Mouse (Mus musculus): ENCODE measurements around the gene Mettl21e. TPM values are rescaled to one million over a fixed set of nuclear protein-coding genes. Genes with fewer than 3 reads are reported as not detected.
A peak's percentile ranks its signal among the peaks of the same experiment; 100 is the strongest.
"Not testable (repeated sequence)": the region's sequence is repeated elsewhere in the genome, so short reads cannot be mapped to it uniquely, and the experiment has no call there.

Mettl21e gene
- 0.19 TPM in 1 of 2 replicates, not detected in the other for polyA plus RNA-seq (2015; fragmentation: Nextera tagmentation; extraction: Ambion mirVana)

DNA sequence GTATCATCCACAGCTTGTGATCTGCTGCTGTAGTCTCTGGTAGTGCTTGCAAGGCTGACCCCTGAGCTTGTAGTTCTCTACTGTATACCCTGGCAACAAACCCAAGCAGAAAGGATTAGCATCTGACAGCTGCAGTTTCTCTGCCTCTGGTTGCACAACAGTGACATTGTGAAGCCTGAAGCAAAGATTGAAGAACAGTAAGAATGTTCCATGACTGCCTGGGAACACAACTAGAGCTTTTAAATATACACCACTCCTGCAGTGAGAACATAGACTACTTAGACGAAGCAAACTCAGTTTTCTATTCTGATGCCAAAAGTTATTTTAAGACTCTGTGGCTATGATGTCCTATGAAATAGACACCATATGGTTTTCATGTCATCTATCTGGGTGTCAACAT lies at the start of gene Mettl21e:
Gene Mettl21e, minus strand, starts transcription at position 86 of the 400 bp plus-strand sequence.
- Histone ChIP-seq H3K9me3 (ENCODE audit: control insufficient read depth, low read length) (no peaks in the 10 kb centered on the region), H3K4me3 (ENCODE audit: low read length) (no peak within 1 kb of the TSS), H3K4me1 (ENCODE audit: control insufficient read depth, insufficient read depth, low read depth, low read length) (no peaks in the 10 kb centered on the region), H3K36me3 (ENCODE audit: control insufficient read depth, insufficient read depth, low read length) (no peaks in the 10 kb centered on the region), H3K9ac (ENCODE audit: low read depth, low read length) (no peak within 1 kb of the TSS), H3K27me3 (replicated peaks; ENCODE audit: control insufficient read depth, insufficient read depth, low read length) (no peaks in the 10 kb centered on the region), H3K27ac (ENCODE audit: low read depth, low read length) (no peak within 1 kb of the TSS), H3K4me2 (ENCODE audit: low read length) (no peak within 1 kb of the TSS)
- no peak for ATAC-seq
- whole genome bisulfite sequencing = 73% methylated on average over 1 of the region's 1 CpGs

DNA sequence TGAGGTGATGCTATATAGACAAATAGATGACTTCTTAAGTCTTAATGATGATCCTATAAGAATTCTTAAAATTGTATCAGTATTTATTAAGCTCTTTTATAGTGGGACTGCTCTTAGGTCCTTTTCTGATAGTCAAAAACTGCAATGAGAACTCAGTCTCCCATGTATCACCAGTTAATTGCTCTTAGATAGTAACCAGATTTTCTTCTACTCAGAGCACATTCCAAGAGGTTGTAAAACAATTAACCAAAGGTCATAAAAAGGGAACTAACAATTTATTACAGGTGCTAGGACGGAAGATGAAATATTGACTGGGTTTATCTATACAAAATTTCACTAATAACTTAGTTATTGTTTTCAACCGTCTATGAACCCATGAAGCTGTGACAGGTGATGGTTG lies 21.7 kb upstream of the Mettl21e start:
- not testable (repeated sequence) for H3K9me3 ChIP-seq (ENCODE audit: control insufficient read depth, low read length); H3K9ac ChIP-seq (ENCODE audit: low read depth, low read length); ATAC-seq; H3K27ac ChIP-seq (ENCODE audit: low read depth, low read length); H3K36me3 ChIP-seq (ENCODE audit: control insufficient read depth, insufficient read depth, low read length); H3K4me3 ChIP-seq (ENCODE audit: low read length); H3K27me3 ChIP-seq (replicated peaks; ENCODE audit: control insufficient read depth, insufficient read depth, low read length); H3K4me1 ChIP-seq (ENCODE audit: control insufficient read depth, insufficient read depth, low read depth, low read length); H3K4me2 ChIP-seq (ENCODE audit: low read length)
- WGBS = 87% methylated on average over 2 of the region's 2 CpGs

DNA sequence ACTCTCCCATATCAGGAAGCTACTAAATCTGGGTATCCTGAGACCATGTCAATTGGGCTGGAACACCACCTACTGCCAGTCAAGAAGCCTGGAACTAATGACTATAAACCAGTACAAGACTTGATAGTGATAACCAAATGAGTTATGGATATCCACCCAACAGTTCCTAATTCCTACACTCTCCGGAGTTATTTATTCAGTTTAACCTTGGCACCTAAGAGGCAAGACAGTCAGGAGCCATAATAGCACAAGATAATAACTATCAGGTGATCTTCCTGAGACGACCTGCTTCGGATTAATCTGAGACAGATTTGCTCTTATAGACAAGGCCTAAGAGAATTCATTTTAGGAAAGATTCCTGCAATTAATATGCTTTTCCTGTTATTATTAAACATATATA lies 21.2 kb upstream of the Mettl21e start:
- Histone ChIP-seq H3K9me3 (ENCODE audit: control insufficient read depth, low read length) (no peaks in the 10 kb centered on the region), H3K4me2 (ENCODE audit: low read length) (no peak overlapping the region), H3K4me1 (ENCODE audit: control insufficient read depth, insufficient read depth, low read depth, low read length) (no peaks in the 10 kb centered on the region), H3K9ac (ENCODE audit: low read depth, low read length) (no peak overlapping the region), H3K27me3 (replicated peaks; ENCODE audit: control insufficient read depth, insufficient read depth, low read length) (no peaks in the 10 kb centered on the region), H3K4me3 (ENCODE audit: low read length) (no peak overlapping the region), H3K36me3 (ENCODE audit: control insufficient read depth, insufficient read depth, low read length) (no peaks in the 10 kb centered on the region), H3K27ac (ENCODE audit: low read depth, low read length) (no peak overlapping the region)
- no peak for ATAC-seq
- 91% methylated on average over 3 of the region's 3 CpGs for WGBS

DNA sequence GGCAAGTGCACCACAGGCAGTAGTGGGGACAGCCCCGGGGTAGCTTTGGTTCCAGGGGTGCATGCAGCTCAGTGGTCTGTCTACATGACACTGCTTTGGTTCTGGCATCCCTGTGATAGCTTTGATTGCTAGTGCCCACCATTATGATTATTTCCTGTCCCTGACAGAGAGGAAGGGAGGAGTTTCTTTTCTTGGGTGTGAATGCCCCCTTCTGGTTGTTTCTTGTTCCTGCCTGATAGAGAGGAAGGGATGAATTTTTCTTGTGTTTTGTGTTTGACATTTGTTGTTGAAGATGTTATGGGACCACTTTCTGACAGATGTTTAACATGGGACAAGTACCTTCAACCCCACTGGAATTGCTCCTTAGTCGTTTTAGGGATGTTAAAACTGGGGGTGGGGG lies 18.5 kb upstream of the Mettl21e start:
- Histone ChIP-seq H3K4me2 (ENCODE audit: low read length) (no peak overlapping the region), H3K27me3 (replicated peaks; ENCODE audit: control insufficient read depth, insufficient read depth, low read length) (no peaks in the 10 kb centered on the region), H3K9me3 (ENCODE audit: control insufficient read depth, low read length) (no peaks in the 10 kb centered on the region), H3K4me3 (ENCODE audit: low read length) (no peak overlapping the region), H3K9ac (ENCODE audit: low read depth, low read length) (no peak overlapping the region), H3K36me3 (ENCODE audit: control insufficient read depth, insufficient read depth, low read length) (no peaks in the 10 kb centered on the region), H3K27ac (ENCODE audit: low read depth, low read length) (no peak overlapping the region), H3K4me1 (ENCODE audit: control insufficient read depth, insufficient read depth, low read depth, low read length) (no peaks in the 10 kb centered on the region)
- 84% methylated on average over 2 of the region's 2 CpGs for WGBS
- no peak for ATAC-seq

DNA sequence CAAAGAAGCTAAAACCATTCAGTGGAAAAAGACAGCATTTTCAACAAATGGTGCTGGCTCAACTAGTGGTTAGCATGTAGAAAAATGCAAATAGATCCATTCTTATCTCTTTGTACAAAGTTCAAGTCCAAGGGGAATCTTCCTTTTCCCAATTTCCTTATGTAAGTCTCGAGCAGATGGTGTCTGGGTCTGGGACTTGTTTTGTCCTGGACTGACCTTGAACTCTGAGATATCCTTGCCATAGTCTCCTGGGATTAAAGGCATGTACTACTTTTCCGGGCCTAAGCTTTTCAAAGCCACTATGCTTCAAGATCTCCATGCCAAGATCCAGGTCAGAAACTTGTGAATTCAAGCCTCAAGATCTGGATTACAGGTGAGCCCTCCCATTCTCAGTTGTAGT lies 16.6 kb upstream of the Mettl21e start:
- Histone ChIP-seq H3K9ac (ENCODE audit: low read depth, low read length) (no peak overlapping the region), H3K9me3 (ENCODE audit: control insufficient read depth, low read length) (no peaks in the 10 kb centered on the region), H3K27me3 (replicated peaks; ENCODE audit: control insufficient read depth, insufficient read depth, low read length) (no peaks in the 10 kb centered on the region), H3K4me3 (ENCODE audit: low read length) (no peak overlapping the region), H3K27ac (ENCODE audit: low read depth, low read length) (no peak overlapping the region), H3K4me1 (ENCODE audit: control insufficient read depth, insufficient read depth, low read depth, low read length) (no peaks in the 10 kb centered on the region), H3K4me2 (ENCODE audit: low read length) (no peak overlapping the region), H3K36me3 (ENCODE audit: control insufficient read depth, insufficient read depth, low read length) (no peaks in the 10 kb centered on the region)
- ATAC-seq = no peak
- 77% methylated on average over 2 of the region's 2 CpGs for WGBS

DNA sequence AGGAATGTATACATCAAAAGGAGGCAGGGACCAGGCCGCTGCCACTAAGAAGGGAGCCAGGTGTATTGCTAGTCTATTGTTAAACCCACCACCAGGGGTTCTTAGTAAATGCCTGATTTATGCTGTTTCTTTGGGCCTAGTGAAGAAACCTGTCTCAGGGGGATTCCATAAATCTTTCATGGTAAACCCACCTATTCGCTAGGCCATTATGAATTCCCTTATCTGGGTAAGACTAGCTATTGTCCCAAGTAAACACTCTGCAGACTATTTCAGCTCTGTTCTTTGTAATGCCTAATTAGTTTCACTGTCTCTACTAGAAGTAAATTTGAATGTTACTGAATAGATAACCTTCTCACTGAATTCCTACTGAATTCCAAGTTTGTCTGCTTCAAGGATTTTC lies 15.8 kb upstream of the Mettl21e start:
- not testable (repeated sequence) for ATAC-seq; H3K4me3 ChIP-seq (ENCODE audit: low read length); H3K4me2 ChIP-seq (ENCODE audit: low read length); H3K27ac ChIP-seq (ENCODE audit: low read depth, low read length); H3K4me1 ChIP-seq (ENCODE audit: control insufficient read depth, insufficient read depth, low read depth, low read length); H3K9me3 ChIP-seq (ENCODE audit: control insufficient read depth, low read length); H3K27me3 ChIP-seq (replicated peaks; ENCODE audit: control insufficient read depth, insufficient read depth, low read length); H3K9ac ChIP-seq (ENCODE audit: low read depth, low read length); H3K36me3 ChIP-seq (ENCODE audit: control insufficient read depth, insufficient read depth, low read length)
- 95% methylated on average over 2 of the region's 2 CpGs for WGBS

DNA sequence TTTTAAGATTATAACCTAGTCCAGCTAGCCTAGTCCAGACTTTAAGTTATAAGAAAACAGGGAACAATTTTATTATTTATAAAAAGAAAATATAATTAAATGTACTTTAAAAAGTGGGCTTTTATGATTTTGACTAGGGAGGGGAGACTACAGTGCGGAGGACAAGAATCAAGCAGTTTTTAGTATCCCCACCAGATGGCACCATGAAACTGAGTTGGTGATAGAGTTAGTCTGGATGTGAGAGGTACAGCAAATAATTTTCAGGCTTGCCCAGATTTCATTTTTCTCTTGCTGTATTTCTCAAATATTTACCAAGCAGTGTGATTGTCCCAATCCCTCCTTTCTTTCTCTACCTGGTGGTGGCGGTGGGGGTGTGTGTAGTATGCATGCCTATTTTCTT lies 10.3 kb upstream of the Mettl21e start:
- H3K27me3 ChIP-seq (replicated peaks; ENCODE audit: control insufficient read depth, insufficient read depth, low read length) = no peaks in the 10 kb centered on the region
- no peak overlapping the region for H3K4me3 ChIP-seq (ENCODE audit: low read length)
- no peak overlapping the region for H3K4me2 ChIP-seq (ENCODE audit: low read length)
- H3K4me1 ChIP-seq (ENCODE audit: control insufficient read depth, insufficient read depth, low read depth, low read length) = no peaks in the 10 kb centered on the region
- ATAC-seq = peak; percentile 92
- H3K9me3 ChIP-seq (ENCODE audit: control insufficient read depth, low read length) = no peaks in the 10 kb centered on the region
- no peaks in the 10 kb centered on the region for H3K36me3 ChIP-seq (ENCODE audit: control insufficient read depth, insufficient read depth, low read length)
- H3K27ac ChIP-seq (ENCODE audit: low read depth, low read length) = no peak overlapping the region
- WGBS = 56% methylated on average over 2 of the region's 2 CpGs
- H3K9ac ChIP-seq (ENCODE audit: low read depth, low read length) = no peak overlapping the region

DNA sequence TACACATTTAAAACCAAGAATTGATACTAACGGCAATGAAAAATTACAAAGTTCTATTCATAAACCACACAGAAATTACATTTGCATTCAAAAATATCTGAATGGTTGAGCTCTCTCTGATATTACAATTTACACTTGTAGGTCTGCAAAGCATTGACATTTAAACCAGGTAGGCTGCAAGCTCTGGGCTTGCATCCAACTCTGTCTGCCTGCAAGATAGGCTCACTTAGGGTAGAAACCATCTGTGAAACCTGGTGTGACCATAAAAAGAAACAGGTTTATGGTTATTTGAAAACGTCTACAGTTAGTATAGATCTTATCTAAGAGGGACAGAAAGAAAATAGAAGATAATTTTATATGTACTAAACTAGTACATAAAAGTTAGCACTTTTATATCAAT lies 1.6 kb downstream of the Mettl21e start:
- Histone ChIP-seq H3K4me1 (ENCODE audit: control insufficient read depth, insufficient read depth, low read depth, low read length) (no peaks in the 10 kb centered on the region), H3K9me3 (ENCODE audit: control insufficient read depth, low read length) (no peaks in the 10 kb centered on the region), H3K4me3 (ENCODE audit: low read length) (no peak overlapping the region), H3K27me3 (replicated peaks; ENCODE audit: control insufficient read depth, insufficient read depth, low read length) (no peaks in the 10 kb centered on the region), H3K27ac (ENCODE audit: low read depth, low read length) (no peak overlapping the region), H3K4me2 (ENCODE audit: low read length) (no peak overlapping the region), H3K36me3 (ENCODE audit: control insufficient read depth, insufficient read depth, low read length) (no peaks in the 10 kb centered on the region), H3K9ac (ENCODE audit: low read depth, low read length) (no peak overlapping the region)
- WGBS = 77% methylated on average over 2 of the region's 2 CpGs
- ATAC-seq = no peak

DNA sequence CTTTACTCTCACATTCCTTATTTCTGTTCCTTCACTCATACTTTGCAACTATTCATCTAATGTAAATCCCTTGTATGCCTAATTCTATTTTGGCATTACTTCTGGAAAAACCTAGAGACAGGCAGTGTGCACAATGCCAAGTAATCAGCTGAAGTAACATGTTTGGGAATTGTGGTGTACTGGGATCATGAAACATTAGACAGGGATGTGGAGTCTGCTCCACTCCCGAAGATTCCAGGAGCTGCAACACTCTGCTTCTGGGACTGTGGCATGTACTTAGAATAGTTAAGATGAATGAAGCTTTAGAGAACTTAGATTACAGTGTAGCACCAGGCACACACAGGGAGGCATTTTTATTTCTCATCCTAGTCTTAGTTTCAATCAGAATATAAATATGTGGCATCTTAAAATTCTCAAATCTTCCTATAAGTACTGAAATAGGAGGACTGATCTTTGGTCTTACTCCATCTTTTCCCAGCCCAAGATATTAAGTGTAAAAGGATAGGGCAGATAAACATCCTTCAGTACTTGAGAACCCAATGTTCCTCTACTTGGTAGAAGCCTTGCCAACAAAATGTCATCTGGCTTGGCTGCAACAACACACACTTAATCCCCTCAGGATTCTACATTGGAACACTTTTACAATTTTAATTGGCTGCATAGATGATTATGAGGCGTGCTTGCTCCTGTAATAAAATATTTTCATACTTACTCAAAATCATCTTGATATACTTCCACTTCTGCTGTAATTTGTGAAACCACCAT lies 2.2 kb downstream of the Mettl21e start:
- H3K4me3 ChIP-seq (ENCODE audit: low read length) = no peak overlapping the region
- H3K36me3 ChIP-seq (ENCODE audit: control insufficient read depth, insufficient read depth, low read length) = no peaks in the 10 kb centered on the region
- no peak for ATAC-seq
- H3K4me2 ChIP-seq (ENCODE audit: low read length) = no peak overlapping the region
- H3K9me3 ChIP-seq (ENCODE audit: control insufficient read depth, low read length) = no peaks in the 10 kb centered on the region
- no peak overlapping the region for H3K27ac ChIP-seq (ENCODE audit: low read depth, low read length)
- H3K9ac ChIP-seq (ENCODE audit: low read depth, low read length) = no peak overlapping the region
- H3K4me1 ChIP-seq (ENCODE audit: control insufficient read depth, insufficient read depth, low read depth, low read length) = no peaks in the 10 kb centered on the region
- 67% methylated on average over 2 of the region's 2 CpGs for WGBS
- no peaks in the 10 kb centered on the region for H3K27me3 ChIP-seq (replicated peaks; ENCODE audit: control insufficient read depth, insufficient read depth, low read length)

Data from hindbrain, embryonic 16.5 days (tissue).